Mouse (Mus musculus): ENCODE results near the gene Ccl9.

GRCm38 (mm10) chr11:83604698-83605097, 26.3 kb upstream of the Ccl9 start:
- TF ChIP-seq CTCF (IDR thresholded peaks at IDR 0.05; ENCODE audit: extremely low read depth, insufficient read depth, insufficient read length, insufficient replicate concordance): no peak
- no peak for TF ChIP-seq POLR2A (IDR thresholded peaks at IDR 0.05; ENCODE audit: low read depth, low read length)

Data from spleen, adult 2 months (tissue).